29 mouse cellular contexts compared by ENCODE assay signal in genomic region chr2:93872257-93872656, GRCm38 (mm10). TPM values are rescaled to one million over a fixed set of nuclear protein-coding genes. Genes with fewer than 3 reads are reported as not detected.
A peak's percentile ranks its signal among the peaks of the same experiment; 100 is the strongest.
DNase-seq lines count a peak whose midpoint lies in the region; ATAC-seq and TF ChIP-seq lines count a peak whose summit lies in the region.
"Had no signal": no experiment of that assay in that cellular context is flagged by ENCODE, and none has a peak within 500 bp of the region (broad histone marks: within the 10 kb centered on the region; RNA-seq: fewer than 3 reads in every experiment).

No protein-coding gene starts in this region.

- no peak overlapping the region for H3K4me3 ChIP-seq in embryonic facial prominence, embryonic 13.5 days
- H3K4me3 ChIP-seq in embryonic facial prominence, embryonic 10.5 days: no peak overlapping the region
- no peak overlapping the region for H3K4me3 ChIP-seq in hindbrain, postnatal 0 days (ENCODE audit: low read length)
- H3K4me3 ChIP-seq in hindbrain, embryonic 12.5 days: no peak overlapping the region
- peak overlapping the region; percentile 18; the same call in 1 of the 2 replicates for H3K4me3 ChIP-seq in E14TG2a.4 (replicated peaks; ENCODE audit: low read length)
- H3K4me3 ChIP-seq in embryonic facial prominence, embryonic 14.5 days (ENCODE audit: low read depth, low read length): no peak overlapping the region
- H3K4me3 ChIP-seq: forebrain, embryonic 15.5 days; heart, embryonic 12.5 days; hindbrain, embryonic 15.5 days; intestine, embryonic 15.5 days; layer of hippocampus, adult 2 months; limb, embryonic 12.5 days; midbrain, embryonic 10.5 days; myocyte had no signal

- peak overlapping the region; percentile 44; the same call in 1 of the 2 replicates for H3K27ac ChIP-seq in embryonic facial prominence, embryonic 13.5 days
- H3K27ac ChIP-seq in embryonic facial prominence, embryonic 10.5 days (replicated peaks): no peak overlapping the region
- no peak overlapping the region for H3K27ac ChIP-seq in hindbrain, postnatal 0 days
- no peak overlapping the region; the same call in 1 of the 2 replicates for H3K27ac ChIP-seq in hindbrain, embryonic 12.5 days
- no peak overlapping the region for H3K27ac ChIP-seq in embryonic facial prominence, embryonic 14.5 days (replicated peaks; ENCODE audit: low read depth, low read length)
- H3K27ac ChIP-seq: forebrain, embryonic 15.5 days; hindbrain, embryonic 15.5 days; intestine, embryonic 15.5 days; layer of hippocampus, adult 2 months; limb, embryonic 12.5 days; macrophage; midbrain, embryonic 10.5 days had no signal

- H3K27me3 ChIP-seq in embryonic facial prominence, embryonic 13.5 days: 0 out of 2 replicates have a peak, but pooled peaks cover 7% of the 10 kb centered on the region
- H3K27me3 ChIP-seq in embryonic facial prominence, embryonic 10.5 days (replicated peaks; ENCODE audit: low read depth, poor library complexity, severe bottlenecking): no peaks in the 10 kb centered on the region
- no peaks in the 10 kb centered on the region for H3K27me3 ChIP-seq in hindbrain, postnatal 0 days (ENCODE audit: insufficient read depth, low read length)
- no peaks in the 10 kb centered on the region for H3K27me3 ChIP-seq in hindbrain, embryonic 12.5 days
- no peaks in the 10 kb centered on the region for H3K27me3 ChIP-seq in E14TG2a.4 (ENCODE audit: insufficient read depth, low read length)
- no peaks in the 10 kb centered on the region for H3K27me3 ChIP-seq in embryonic facial prominence, embryonic 14.5 days (replicated peaks; ENCODE audit: control insufficient read depth, insufficient read depth, low read length)
- H3K27me3 ChIP-seq: forebrain, embryonic 15.5 days; hindbrain, embryonic 15.5 days; intestine, embryonic 15.5 days had no signal

- peaks cover 26% of the 10 kb centered on the region for H3K4me1 ChIP-seq in embryonic facial prominence, embryonic 13.5 days
- peaks cover 20% of the 10 kb centered on the region for H3K4me1 ChIP-seq in embryonic facial prominence, embryonic 10.5 days
- H3K4me1 ChIP-seq in hindbrain, postnatal 0 days (ENCODE audit: insufficient read depth, low read length): peaks cover 6% of the 10 kb centered on the region
- peaks cover 16% of the 10 kb centered on the region for H3K4me1 ChIP-seq in hindbrain, embryonic 12.5 days
- peaks cover 89% of the 10 kb centered on the region for H3K4me1 ChIP-seq in E14TG2a.4 (replicated peaks; ENCODE audit: low read depth, low read length)
- H3K4me1 ChIP-seq in embryonic facial prominence, embryonic 14.5 days (ENCODE audit: control insufficient read depth, insufficient read depth, low read length): peaks cover 3% of the 10 kb centered on the region; the same call in 1 of the 2 replicates

- no peaks in the 10 kb centered on the region for H3K36me3 ChIP-seq in embryonic facial prominence, embryonic 13.5 days
- no peaks in the 10 kb centered on the region for H3K36me3 ChIP-seq in embryonic facial prominence, embryonic 10.5 days (replicated peaks)
- H3K36me3 ChIP-seq in hindbrain, postnatal 0 days (ENCODE audit: insufficient read depth, low read length): no peaks in the 10 kb centered on the region
- H3K36me3 ChIP-seq in hindbrain, embryonic 12.5 days: no peaks in the 10 kb centered on the region
- 0 out of 2 replicates have a peak, but pooled peaks cover 2% of the 10 kb centered on the region for H3K36me3 ChIP-seq in E14TG2a.4 (ENCODE audit: insufficient read depth, low read length)
- H3K36me3 ChIP-seq in embryonic facial prominence, embryonic 14.5 days (ENCODE audit: control insufficient read depth, insufficient read depth, low read length): no peaks in the 10 kb centered on the region
- H3K36me3 ChIP-seq: forebrain, embryonic 15.5 days; heart, embryonic 12.5 days; hindbrain, embryonic 15.5 days; intestine, embryonic 15.5 days; limb, embryonic 12.5 days; midbrain, embryonic 10.5 days had no signal

- H3K9ac ChIP-seq in embryonic facial prominence, embryonic 13.5 days: no peak overlapping the region; the same call in 1 of the 2 replicates
- no peak overlapping the region for H3K9ac ChIP-seq in hindbrain, postnatal 0 days (replicated peaks; ENCODE audit: low read length)
- no peak overlapping the region for H3K9ac ChIP-seq in hindbrain, embryonic 12.5 days
- H3K9ac ChIP-seq in embryonic facial prominence, embryonic 14.5 days (ENCODE audit: low read depth, low read length): no peak overlapping the region
- H3K9ac ChIP-seq: forebrain, embryonic 15.5 days; heart, embryonic 12.5 days; hindbrain, embryonic 15.5 days; intestine, embryonic 15.5 days; limb, embryonic 12.5 days; liver, postnatal 0 days had no signal

- 33% methylated on average over 7 of the region's 7 CpGs for WGBS in embryonic facial prominence, embryonic 13.5 days
- 68% methylated on average over 7 of the region's 7 CpGs for WGBS in embryonic facial prominence, embryonic 10.5 days
- WGBS in hindbrain, postnatal 0 days: 48% methylated on average over 7 of the region's 7 CpGs
- WGBS in hindbrain, embryonic 12.5 days: 66% methylated on average over 7 of the region's 7 CpGs
- WGBS in embryonic facial prominence, embryonic 14.5 days: 56% methylated on average over 7 of the region's 7 CpGs

- DNase-seq in embryonic facial prominence, embryonic 10.5 days (ENCODE audit: low spot score): no peak
- DNase-seq in hindbrain, postnatal 0 days (ENCODE audit: low spot score): peak; percentile 23
- DNase-seq in embryonic facial prominence, embryonic 14.5 days (ENCODE audit: low spot score): peak; percentile 50
- DNase-seq in urinary bladder, postnatal 14 days (ENCODE audit: low spot score): no peak
- DNase-seq in spleen, adult 18-20 months: no peak
- DNase-seq: adrenal gland, postnatal 10 days; cerebellum, adult 9-10 months; gastrocnemius, postnatal 14 days; heart, adult 11 months; heart, postnatal 10 days; kidney, adult 8-10 months; kidney, postnatal 14 days; liver, postnatal 0 days; right cerebral cortex, postnatal 25 days had no signal

- no peak overlapping the region for H3K4me2 ChIP-seq in embryonic facial prominence, embryonic 13.5 days
- no peak overlapping the region for H3K4me2 ChIP-seq in hindbrain, postnatal 0 days (ENCODE audit: low read depth, low read length)
- H3K4me2 ChIP-seq in hindbrain, embryonic 12.5 days (replicated peaks): no peak overlapping the region
- no peak overlapping the region for H3K4me2 ChIP-seq in embryonic facial prominence, embryonic 14.5 days (ENCODE audit: low read depth, low read length)
- H3K4me2 ChIP-seq: forebrain, embryonic 15.5 days; heart, embryonic 12.5 days; hindbrain, embryonic 15.5 days; intestine, embryonic 15.5 days; limb, embryonic 12.5 days; liver, embryonic 11.5 days had no signal

- no peaks in the 10 kb centered on the region for H3K9me3 ChIP-seq in embryonic facial prominence, embryonic 13.5 days
- H3K9me3 ChIP-seq in embryonic facial prominence, embryonic 10.5 days: no peaks in the 10 kb centered on the region
- no peaks in the 10 kb centered on the region for H3K9me3 ChIP-seq in hindbrain, postnatal 0 days (ENCODE audit: low read length)
- H3K9me3 ChIP-seq in hindbrain, embryonic 12.5 days (replicated peaks): no peaks in the 10 kb centered on the region
- H3K9me3 ChIP-seq in E14TG2a.4 (ENCODE audit: low read length): no peaks in the 10 kb centered on the region
- H3K9me3 ChIP-seq in embryonic facial prominence, embryonic 14.5 days (ENCODE audit: control insufficient read depth, low read length): no peaks in the 10 kb centered on the region
- H3K9me3 ChIP-seq: forebrain, embryonic 15.5 days; heart, embryonic 12.5 days; hindbrain, embryonic 15.5 days; intestine, embryonic 15.5 days; limb, embryonic 12.5 days; midbrain, embryonic 10.5 days had no signal

- TF ChIP-seq CTCF in hindbrain, postnatal 0 days (IDR thresholded peaks at IDR 0.05; ENCODE audit: low read depth): no peak
- TF ChIP-seq CTCF in E14TG2a.4 (conservative IDR thresholded peaks at IDR 0.05; ENCODE audit: low read length): no peak

- ATAC-seq in embryonic facial prominence, embryonic 13.5 days (ENCODE audit: insufficient number of reproducible peaks, insufficient read depth, low FRiP score, low TSS enrichment, low read depth): no peak
- no peak for ATAC-seq in hindbrain, postnatal 0 days
- ATAC-seq in hindbrain, embryonic 12.5 days (ENCODE audit: low FRiP score): no peak
- no peak for ATAC-seq in embryonic facial prominence, embryonic 14.5 days (ENCODE audit: low read depth)
- ATAC-seq: forebrain, embryonic 15.5 days; intestine, embryonic 15.5 days; liver, postnatal 0 days; lung, postnatal 0 days had no signal

RNA-seq across cellular contexts. Expression of gene Accsl, which starts 3.3 kb away (rescaled TPM):
- not detected in 2 replicates for polyA plus RNA-seq in embryonic facial prominence, embryonic 13.5 days (2015; fragmentation: Nextera tagmentation; extraction: Ambion mirVana)
- polyA plus RNA-seq in embryonic facial prominence, embryonic 10.5 days (2016; fragmentation: Nextera tagmentation; extraction: Ambion mirVana): 0.14 and 0.34 TPM in 2 replicates
- total RNA-seq in hindbrain, postnatal 0 days (2014; rRNA removed): not detected in 2 replicates
- polyA plus RNA-seq in hindbrain, postnatal 0 days (2015; fragmentation: Nextera tagmentation; extraction: Ambion mirVana): 0.30 and 0.39 TPM in 2 replicates
- 0.09 and 0.51 TPM in 2 replicates for polyA plus RNA-seq in hindbrain, embryonic 12.5 days (2016; fragmentation: Nextera tagmentation; extraction: Ambion mirVana)
- polyA plus RNA-seq in embryonic facial prominence, embryonic 14.5 days (2014; fragmentation: Nextera tagmentation; extraction: Ambion mirVana): 0.53 TPM in 1 of 2 replicates, not detected in the other
- total RNA-seq: gastrocnemius, postnatal 14 days had no signal
- polyA plus RNA-seq: heart, embryonic 12.5 days; intestine, embryonic 15.5 days; limb, embryonic 12.5 days; liver, embryonic 11.5 days; lung, postnatal 0 days; macrophage; midbrain, embryonic 10.5 days; testis, adult 2 months had no signal

RNA-seq across cellular contexts. Expression of gene Accs, which starts 22.5 kb away (rescaled TPM):
- 8.8 TPM in 2 replicates for polyA plus RNA-seq in embryonic facial prominence, embryonic 13.5 days (2015; fragmentation: Nextera tagmentation; extraction: Ambion mirVana)
- 10.9 and 11.2 TPM in 2 replicates for polyA plus RNA-seq in embryonic facial prominence, embryonic 10.5 days (2016; fragmentation: Nextera tagmentation; extraction: Ambion mirVana)
- 12.0 and 19.1 TPM in 2 replicates for total RNA-seq in hindbrain, postnatal 0 days (2014; rRNA removed)
- 6.5 and 6.6 TPM in 2 replicates for polyA plus RNA-seq in hindbrain, postnatal 0 days (2015; fragmentation: Nextera tagmentation; extraction: Ambion mirVana)
- polyA plus RNA-seq in hindbrain, embryonic 12.5 days (2016; fragmentation: Nextera tagmentation; extraction: Ambion mirVana): 7.4 and 8.1 TPM in 2 replicates
- polyA plus RNA-seq in embryonic facial prominence, embryonic 14.5 days (2014; fragmentation: Nextera tagmentation; extraction: Ambion mirVana): 5.7 and 7.0 TPM in 2 replicates

RNA-seq across cellular contexts. Expression of gene Ext2, which starts 49.9 kb away (rescaled TPM):
- polyA plus RNA-seq in embryonic facial prominence, embryonic 13.5 days (2015; fragmentation: Nextera tagmentation; extraction: Ambion mirVana): 103 and 120 TPM in 2 replicates
- polyA plus RNA-seq in embryonic facial prominence, embryonic 10.5 days (2016; fragmentation: Nextera tagmentation; extraction: Ambion mirVana): 73.6 and 76.0 TPM in 2 replicates
- 34.9 and 37.8 TPM in 2 replicates for total RNA-seq in hindbrain, postnatal 0 days (2014; rRNA removed)
- 69.8 and 70.3 TPM in 2 replicates for polyA plus RNA-seq in hindbrain, postnatal 0 days (2015; fragmentation: Nextera tagmentation; extraction: Ambion mirVana)
- 84.7 and 86.7 TPM in 2 replicates for polyA plus RNA-seq in hindbrain, embryonic 12.5 days (2016; fragmentation: Nextera tagmentation; extraction: Ambion mirVana)
- 115 and 126 TPM in 2 replicates for polyA plus RNA-seq in embryonic facial prominence, embryonic 14.5 days (2014; fragmentation: Nextera tagmentation; extraction: Ambion mirVana)

Comparison
In these comparisons a context has a peak if more than half of its experiments do, and no peak if none do; other contexts are left out.
1. DNase-seq: peak in hindbrain, postnatal 0 days (single experiment) and embryonic facial prominence, embryonic 14.5 days (single experiment); none in embryonic facial prominence, embryonic 10.5 days (single experiment), urinary bladder, postnatal 14 days (single experiment) and spleen, adult 18-20 months (0 of 2).